Mouse (Mus musculus) gastrocnemius, postnatal 10 days (tissue): ENCODE data around the gene Nipal3. TPM values are rescaled to one million over a fixed set of nuclear protein-coding genes. Genes with fewer than 3 reads are reported as not detected.
A peak's percentile ranks its signal among the peaks of the same experiment; 100 is the strongest.

Experiments used
- DNase-seq: peaks from one replicate; pipeline ENCODE4 v3.0.0; 2021; ENCODE audit warnings: mixed read lengths
- total RNA-seq, 2 experiments: library from RNA; stranded (reverse); gene quantifications; 2 replicates each; pipeline ENCODE4 v1.2.3; 2021

Nipal3 gene
- total RNA-seq, 2 experiments from 2014 or later = 6.4 to 6.9 TPM

DNA sequence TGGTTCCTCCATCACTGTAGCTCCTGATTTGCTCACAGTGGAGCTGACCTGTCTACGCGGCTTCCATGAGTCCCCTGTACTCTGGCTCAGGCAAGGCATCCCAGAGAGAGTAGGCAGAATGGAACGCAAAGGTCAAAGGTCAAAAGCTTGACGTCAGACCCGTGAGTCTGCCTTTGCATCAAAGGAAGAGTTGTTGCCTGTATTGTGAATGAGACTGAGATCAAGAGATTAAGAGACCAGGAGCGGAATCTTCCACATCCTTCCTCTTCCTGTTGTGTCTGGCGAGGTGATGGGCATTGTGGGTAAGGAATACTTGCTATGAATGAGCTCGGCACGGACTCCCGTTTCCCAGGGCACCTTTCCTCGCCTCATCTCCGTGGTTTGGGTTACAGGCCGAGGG, 58.5 kb downstream of the Nipal3 start:
- DNase-seq = no peak

DNA sequence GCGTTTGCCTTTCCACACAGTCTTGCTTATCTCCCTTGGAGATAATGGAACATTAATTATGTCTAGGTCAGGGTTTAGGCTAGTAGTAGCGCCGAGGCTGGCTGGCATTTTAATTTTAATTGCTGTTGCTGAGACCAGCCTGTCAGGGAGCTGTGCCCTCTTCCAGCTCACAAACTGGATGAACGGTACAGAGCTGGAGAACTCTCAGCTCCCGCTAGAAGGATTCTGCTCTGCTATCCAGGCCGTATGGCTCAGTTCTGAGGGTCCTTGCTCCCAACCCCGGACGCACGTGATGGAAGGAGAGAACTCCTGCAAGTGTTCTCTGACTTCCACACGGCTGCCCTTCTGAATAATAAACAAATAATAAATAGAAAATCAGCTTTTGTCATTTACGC, 60.4 kb downstream of the Nipal3 start:
- DNase-seq = no peak

DNA sequence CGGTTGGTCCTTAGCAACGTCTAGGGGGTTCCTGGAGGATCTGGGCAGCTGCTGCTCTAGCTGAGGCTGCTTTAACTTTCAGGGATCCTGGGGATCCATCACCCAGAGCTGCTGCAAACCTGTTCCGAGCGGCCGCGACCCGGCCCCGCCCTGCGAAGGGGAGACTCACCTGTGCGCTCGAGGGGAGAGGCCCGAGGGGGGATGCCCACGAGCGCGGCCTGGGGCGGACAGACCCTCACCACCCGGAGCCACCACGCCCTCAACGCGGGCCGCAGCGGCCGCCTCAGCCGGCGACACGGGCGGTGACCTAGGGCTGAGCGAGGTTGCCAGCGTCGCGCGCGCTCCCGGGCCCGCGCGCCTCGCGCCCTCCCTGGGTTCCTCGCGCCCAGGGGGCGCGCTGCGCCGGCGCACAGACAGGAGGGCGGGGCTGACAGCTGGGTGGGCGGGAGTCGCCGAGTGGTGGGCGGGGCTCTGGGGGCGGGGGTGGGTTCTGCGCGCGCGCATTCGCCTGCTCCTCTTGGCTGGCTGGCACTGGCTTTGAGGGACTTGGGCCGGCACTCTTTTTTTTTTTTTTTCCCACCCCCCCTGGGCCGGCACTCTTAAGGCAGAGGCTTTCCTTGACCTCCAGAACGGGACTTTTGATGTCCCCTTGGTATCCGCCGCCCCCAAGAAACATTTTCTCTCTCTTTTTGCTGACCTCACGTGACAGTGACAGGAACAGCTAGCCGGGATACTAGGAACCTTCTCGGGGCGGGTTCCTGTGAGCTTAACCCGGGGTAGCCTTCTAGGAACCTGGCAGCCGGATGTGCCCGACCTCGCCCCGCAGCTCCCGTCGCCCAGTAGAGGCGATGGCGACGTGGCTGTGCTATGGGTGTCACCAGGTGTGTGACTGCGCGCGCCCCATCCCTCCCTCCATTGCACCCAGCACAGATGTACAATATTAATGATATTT, 61.1 kb downstream of the Nipal3 start, which contains the start of gene Rcan3:
TSS of gene Rcan3 (minus strand) at position 411 of the 952 bp plus-strand sequence.
- DNase-seq = peak; percentile 86

DNA sequence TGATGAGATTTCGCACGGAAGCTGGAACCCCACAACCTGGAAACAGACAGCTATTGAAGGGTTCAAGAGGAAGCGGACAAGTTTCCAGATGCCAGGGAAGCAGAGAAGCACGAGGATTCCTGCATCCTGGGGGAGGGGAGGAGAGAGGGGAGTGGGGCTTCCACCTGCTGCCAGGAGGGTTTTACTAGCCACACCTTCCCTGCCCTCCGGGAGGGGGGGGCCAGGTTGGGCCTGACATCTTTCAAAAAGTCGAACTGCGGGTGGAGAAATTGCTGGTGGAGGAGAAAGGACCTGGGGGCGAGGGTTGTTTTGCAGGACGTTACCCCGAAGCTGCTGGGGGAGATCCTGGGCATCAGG, 61.8 kb downstream of the Nipal3 start:
- DNase-seq = no peak

DNA sequence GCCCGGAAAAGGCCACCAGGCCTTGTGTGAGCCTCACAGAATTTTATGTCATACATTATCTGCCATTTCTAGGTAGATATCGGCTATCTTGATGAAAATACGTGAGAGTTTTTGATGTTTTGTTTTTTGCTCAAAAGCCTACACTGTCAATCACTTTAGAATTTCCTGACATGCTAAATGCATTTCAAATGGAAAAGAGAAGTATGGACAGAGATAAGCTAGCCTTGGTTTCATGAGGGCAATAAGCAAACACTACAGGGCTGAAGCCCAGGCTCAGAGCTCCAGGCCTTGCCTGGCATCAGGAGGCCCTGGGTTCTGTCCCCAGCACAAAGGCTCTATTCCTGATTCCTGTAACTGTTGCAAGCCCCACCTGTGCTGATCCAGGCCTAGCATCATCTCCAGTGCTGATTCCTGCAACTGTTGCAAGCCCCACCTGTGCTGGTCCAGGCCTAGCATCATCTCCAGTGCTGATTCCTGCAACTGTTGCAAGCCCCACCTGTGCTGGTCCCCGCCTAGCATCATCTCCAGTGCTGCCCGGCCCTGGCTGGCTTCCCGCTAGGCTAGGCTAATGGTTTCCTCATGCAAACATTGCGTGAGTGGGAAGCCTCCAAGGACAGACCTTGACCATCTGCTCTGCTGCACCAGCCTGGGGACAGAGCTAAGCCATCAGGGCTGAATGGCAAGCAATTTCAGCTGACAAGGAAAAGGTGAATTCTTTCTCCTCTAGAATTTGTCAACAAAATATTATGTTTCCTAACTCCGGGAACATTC, 64.7 kb downstream of the Nipal3 start:
- DNase-seq = no peak

DNA sequence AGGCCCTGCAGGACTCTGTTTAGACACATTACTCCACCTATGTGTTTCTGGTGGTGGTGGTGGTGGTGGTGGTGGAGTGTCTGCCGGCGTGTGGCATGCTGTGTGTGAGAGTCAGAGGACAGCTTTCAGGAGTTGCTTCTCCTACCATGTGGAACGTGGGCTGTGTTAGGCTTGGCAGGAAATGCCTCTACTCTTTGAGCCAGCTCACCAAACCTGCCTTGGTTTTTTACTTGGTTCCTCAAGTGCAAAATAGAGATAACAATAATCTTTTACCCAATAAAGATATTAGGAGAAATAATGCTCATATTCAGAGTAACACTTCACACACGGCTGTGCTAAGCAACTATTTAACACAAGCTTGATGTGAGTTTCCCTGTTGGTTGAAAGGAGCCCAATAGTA, 65.5 kb downstream of the Nipal3 start:
- no peak for DNase-seq

DNA sequence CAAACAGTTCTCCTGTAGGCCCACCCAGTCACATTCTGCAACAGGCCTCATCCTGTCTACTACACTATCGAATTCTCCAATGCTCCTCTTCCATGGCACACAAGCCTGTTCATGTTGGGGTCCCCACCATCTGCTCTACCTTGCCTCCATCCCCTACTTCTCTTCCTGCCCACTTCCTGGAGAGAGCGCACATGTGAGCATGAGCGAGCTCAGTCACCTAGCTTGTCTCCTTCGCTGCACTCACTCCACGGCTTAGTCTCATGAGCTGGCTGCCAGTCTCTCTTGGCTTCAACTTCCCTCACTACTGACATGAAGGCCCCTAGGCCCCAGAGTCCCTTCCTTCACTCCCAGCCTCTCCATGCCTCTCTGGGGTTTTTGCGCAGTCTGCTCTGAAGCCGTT, 68.3 kb downstream of the Nipal3 start:
- DNase-seq = no peak

DNA sequence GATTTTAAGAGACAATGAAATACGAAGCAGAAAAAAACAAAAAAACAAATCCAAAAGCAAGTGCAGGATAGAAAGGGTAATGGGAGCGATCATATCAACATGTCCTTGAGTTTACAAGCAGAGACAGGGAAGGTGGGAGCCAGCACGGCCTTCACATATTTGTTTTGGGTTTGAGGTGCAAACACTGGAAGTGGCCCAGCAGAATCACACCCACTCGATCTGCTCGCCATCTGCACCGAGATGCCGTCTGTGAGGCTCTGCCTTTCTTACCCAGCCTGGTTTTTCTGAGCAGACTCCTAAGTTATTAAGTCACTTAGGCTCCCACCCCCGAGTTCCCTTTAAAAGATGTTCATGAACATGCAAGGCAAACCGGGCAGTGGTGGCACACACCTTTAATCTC, 69.2 kb downstream of the Nipal3 start:
- no peak for DNase-seq

DNA sequence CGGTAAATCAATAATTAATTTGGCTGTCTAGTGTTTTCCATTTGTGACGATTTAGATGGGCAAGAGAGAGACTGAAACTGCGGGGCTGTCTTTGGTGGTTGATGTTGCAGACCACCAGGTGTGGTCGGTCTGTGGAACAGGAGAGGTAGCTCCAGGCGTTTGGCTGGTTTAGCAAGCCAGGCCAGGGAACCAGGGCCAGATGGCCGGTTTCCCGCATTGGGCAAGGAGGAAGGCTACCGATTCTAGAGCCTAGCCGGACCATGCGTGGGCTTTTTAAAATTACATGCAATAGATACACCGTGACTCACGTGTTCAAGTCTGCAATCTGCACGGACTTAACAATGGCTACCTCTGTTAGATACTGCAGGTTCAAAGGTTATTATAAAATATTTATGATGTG, 73.9 kb downstream of the Nipal3 start:
- DNase-seq = no peak

DNA sequence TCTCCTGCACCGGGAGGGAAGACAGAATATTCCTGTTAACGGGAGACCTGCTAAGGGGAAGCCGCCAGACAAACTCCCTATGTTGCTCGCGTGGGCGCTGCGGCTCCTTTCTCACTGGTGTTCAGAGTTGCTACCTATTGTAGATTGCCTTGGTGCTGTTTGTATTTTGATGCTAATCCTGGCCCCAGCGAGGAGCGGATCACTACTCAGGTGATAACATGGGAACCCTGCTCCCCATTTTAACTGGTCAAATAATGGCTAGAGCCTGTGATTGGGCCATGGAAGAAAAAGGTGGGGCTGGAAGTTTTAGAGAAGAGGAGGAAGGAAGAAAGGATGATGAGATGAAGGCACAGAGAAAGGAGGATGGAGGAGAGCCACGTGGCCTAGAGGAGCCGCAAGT, 74.4 kb downstream of the Nipal3 start:
- no peak for DNase-seq

DNA sequence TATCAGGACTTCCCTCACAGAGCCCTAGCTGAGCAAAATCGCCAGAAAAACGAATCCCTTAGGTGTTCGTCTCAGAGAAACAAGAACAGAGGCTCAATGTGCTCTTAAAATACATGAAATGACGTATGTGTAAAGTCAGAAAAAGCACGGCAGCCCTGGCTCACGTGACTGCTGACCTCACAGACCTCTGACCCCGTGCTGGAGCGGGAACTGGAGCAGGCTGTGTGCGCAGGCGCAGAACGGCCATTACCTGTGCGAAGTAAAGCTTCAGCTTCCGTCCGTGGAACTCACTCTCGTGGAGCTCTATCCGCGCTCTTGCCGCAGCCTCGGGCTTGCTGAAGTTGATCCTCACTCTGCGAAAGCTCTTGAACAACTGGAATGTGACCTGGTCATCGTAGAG, 74.8 kb downstream of the Nipal3 start:
- DNase-seq = no peak

DNA sequence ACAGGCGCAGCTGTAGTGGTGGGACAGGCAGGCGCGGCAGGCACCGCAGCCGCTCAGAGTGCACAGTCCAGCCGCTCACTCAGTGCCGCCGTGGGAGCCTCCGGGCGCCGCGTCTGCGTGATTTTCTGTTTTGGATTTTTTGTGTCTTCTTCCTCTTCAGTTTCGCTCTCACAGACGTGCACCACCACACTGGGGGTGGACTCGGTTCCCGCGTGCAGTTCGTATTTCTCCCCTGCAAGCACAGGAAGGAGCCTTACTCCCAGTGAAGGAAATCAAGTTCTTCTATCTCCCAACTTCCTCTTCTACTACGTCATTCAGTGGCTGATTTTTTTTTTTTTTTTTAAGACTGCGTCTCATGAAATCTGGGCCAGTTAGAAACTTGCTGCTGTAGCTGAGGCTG, 78.5 kb downstream of the Nipal3 start:
- DNase-seq = no peak

DNA sequence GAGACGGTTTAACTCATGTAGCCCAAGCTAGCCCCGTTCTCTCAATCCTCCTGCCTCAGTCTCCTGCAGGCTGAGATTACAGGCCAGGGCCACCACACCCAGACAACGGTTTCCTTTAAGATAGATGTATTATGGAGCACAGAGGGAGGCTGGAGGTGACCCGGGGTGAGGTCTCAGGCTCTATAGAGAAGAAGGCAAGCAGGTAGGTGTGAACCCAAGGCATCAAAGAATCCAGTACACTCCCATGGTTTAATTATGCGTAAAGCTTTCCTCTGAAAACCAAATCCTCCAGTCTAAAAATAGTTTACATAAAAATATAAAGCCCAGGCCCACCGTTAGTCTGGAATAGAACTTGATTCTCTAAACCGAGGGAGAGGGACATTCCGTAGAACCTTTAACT, 81.3 kb downstream of the Nipal3 start:
- DNase-seq = no peak

DNA sequence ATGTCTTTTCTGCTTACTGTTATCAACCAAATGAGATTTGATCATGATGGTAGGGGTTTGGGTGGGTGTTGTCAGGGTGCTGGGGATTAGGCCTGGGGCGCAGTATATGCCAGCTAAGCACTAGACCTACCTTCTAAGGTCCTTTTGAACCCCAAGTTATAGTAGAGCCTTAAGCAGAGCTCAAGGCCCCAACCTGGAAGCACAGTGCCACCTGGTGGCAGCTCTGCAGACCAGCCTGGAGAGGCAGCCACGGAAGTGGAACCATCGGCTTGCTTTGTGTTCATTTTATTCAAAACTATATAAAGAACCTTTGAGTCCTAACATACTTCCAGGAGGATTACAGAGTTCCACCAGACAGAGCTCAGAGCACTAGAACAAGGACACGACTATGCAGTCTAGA, 83.2 kb downstream of the Nipal3 start:
- DNase-seq = peak; percentile 73

DNA sequence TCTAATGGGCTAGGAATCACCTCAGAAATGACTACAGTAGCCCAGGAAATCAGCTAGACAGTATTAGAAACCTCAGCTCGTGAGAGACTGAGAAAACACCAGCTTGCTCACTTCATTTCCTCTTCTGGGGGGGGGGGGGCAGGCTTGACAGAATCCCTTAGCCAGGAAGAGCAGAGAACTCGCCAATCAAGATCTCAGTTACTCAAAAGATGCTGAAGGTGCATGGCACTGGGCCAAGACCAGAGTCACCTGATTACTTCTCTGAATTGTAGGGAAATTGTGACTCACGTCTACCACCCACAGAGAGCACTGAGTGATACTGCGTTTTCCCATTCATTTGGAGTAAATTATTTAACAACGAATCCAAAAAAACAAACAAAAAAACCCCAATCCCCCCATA, 88.7 kb downstream of the Nipal3 start:
- no peak for DNase-seq

DNA sequence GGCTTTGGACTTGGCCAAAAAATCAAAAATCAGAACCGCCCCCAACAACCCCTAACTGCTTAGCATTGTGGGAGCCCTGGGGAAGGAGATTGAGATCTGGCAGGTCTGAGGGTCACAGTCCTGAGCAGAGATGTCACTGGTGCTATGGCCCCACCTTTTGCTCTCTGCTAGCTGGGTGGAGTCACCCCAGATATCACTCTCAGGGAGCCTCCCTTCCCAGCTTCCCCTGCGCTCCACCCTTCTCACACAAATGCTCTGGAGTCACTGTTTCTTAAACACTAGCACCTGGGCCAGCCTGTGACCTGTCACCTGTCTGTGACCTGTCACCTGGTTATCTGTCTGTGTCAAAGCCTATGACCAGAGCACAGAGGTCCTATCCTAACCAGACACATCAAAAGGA, 89.9 kb downstream of the Nipal3 start:
- DNase-seq = no peak

DNA sequence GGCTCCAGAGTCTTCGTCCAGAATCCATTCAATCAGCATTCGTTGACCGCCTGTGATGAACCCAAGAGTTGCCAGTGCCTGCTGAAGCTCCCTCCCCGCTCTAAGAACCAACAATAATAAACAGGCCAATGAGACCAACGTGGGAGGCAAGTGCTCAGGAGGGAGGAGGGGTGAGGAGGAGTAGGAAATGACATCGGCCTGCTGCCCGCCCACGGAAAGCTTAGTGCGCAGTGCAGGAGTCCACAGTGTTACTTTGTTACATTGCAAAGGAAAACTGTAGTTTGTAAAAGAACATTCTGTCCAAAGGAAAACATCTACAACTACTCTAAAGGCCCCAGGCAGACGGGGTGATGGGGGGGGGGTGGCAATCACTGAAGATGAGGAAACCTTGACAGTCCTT, 90.8 kb downstream of the Nipal3 start:
- no peak for DNase-seq

DNA sequence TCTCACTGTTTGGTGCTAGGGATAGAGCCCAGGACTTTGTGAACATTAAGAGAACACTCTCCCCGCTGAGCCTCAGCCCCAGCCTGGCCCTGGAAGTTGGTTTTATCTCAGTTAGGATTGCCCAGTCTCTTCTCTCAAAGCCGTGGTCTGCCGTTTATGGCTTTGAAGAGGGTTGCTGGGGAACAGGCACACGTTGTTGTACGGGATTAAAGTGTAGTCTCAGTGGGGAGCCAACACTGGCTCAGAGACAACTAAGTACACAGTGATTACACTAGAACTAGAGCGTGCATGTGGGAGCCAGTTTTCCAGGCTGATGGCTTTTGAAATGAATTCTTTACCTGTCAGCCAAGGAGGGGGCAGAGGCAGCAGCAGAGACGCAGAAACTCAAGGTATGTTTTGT, 93.0 kb downstream of the Nipal3 start:
- no peak for DNase-seq

DNA sequence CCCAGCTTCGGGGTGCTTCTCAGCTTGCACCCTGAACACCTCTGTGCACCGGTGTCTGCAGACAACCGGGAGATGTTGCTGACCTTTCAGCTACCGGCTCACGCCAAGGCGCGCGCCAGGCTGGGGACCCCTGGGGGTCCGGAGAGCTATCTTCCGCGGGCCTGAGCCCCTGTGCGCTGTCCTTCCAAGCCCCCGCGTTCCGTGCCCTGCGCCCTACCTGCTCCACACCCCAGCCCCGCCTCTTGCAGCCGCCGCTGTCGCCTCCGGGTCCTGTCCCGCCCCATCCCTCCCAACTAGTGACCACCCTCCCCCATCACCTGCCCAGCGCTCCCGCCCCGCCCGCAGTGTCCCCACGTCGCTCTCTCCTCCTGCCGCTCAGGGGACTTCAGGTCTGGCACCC, 96.8 kb downstream of the Nipal3 start, which contains the start of gene Ncmap:
TSS of gene Ncmap (minus strand) at position 237 of the 400 bp plus-strand sequence.
- no peak for DNase-seq

DNA sequence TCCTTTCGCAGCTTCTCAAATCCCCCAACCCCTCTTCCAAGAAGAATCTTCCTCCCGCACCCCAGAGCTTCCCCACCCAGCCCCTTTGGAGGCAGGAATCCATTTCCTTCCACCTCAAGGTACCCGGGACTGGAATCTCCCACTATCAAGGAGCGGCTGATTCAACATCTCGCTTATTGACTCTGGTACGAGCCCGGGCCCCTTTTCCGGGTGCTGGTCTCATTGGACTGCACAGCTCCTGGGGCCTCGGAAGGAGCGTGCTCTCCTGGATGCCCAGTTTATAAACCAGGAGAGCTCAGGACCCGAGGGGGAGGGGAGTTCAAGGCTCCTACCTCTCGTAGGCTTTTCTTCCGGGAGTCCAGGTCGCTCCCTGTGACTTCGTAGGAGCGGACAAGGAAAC, 97.3 kb downstream of the Nipal3 start:
- no peak for DNase-seq

DNA sequence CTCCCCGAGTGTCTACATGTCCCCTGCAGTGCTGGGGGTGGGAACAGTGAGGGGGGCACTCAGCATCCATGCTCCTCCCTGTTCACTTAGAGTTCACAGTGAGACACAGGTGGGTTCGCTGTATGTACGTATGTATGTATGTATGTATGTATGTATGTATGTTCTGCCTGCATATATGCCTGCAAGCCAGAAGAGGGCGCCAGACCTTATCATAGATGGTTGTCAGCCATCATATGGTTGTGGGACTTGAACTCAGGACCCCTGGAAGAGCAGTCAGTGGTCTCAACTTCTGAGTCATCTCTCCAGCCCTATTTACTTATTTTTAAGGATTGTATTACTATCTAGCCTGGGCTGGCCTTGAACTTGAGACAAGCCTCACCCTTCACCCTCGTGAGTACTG, 98.5 kb downstream of the Nipal3 start:
- no peak for DNase-seq
